Mouse (Mus musculus): ENCODE measurements around the gene Mdc1. TPM values are rescaled to one million over a fixed set of nuclear protein-coding genes. Genes with fewer than 3 reads are reported as not detected.
"Not testable (repeated sequence)": the region's sequence is repeated elsewhere in the genome, so short reads cannot be mapped to it uniquely, and the experiment has no call there.

Gene Mdc1
- polyA plus RNA-seq, 1 experiment from 2014 or later = 2.1 TPM

DNA sequence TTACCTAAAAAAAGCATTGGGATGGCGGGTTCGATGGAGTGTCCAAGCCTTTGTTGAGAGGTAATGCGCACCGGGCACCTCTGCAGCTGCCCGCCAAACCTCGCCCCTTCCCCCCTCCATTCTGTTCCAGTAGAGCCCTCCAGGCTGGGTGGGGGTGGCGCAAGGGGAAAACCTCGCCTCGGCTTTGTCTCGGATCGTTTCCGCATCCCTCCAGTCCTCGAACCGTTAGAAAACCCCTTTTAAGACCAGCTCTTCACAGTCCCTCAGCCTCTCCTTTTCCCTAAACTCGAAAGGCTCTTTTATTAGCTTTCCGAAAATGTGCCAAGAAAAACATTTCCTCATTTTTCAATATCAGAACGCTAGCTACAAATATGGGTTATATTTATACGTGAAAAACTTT lies 3.8 kb upstream of the Mdc1 start:
- WGBS = under 1% methylated on average over 18 of the region's 18 CpGs
- peaks cover 5% of the 10 kb centered on the region; the same call in 1 of the 2 replicates for H3K4me1 ChIP-seq (replicated peaks; ENCODE audit: control insufficient read depth, insufficient read depth)
- no peaks in the 10 kb centered on the region for H3K9me3 ChIP-seq (ENCODE audit: control insufficient read depth, low read length)
- H3K36me3 ChIP-seq (ENCODE audit: control insufficient read depth, insufficient read depth, low read length) = peaks cover 17% of the 10 kb centered on the region
- TF ChIP-seq EP300 (optimal IDR thresholded peaks at IDR 0.05) (no peak), CTCF (IDR thresholded peaks at IDR 0.05; ENCODE audit: low read depth) (0 out of 2 replicates have a peak, but pooled peaks have one; percentile 10)
- H3K27ac ChIP-seq (replicated peaks) = peak overlapping the region; percentile 91
- ATAC-seq (ENCODE audit: low FRiP score, low TSS enrichment) (no peak), DNase-seq (ENCODE audit: low spot score) (peak; percentile 62)
- H3K9ac ChIP-seq (ENCODE audit: low read length) = peak overlapping the region; percentile 74
- peak overlapping the region; percentile 81 for H3K4me2 ChIP-seq (replicated peaks; ENCODE audit: low read depth)
- peak overlapping the region; percentile 71 for H3K4me3 ChIP-seq (ENCODE audit: low read depth, low read length)
- H3K27me3 ChIP-seq (ENCODE audit: control insufficient read depth, insufficient read depth, low read length) = no peaks in the 10 kb centered on the region

DNA sequence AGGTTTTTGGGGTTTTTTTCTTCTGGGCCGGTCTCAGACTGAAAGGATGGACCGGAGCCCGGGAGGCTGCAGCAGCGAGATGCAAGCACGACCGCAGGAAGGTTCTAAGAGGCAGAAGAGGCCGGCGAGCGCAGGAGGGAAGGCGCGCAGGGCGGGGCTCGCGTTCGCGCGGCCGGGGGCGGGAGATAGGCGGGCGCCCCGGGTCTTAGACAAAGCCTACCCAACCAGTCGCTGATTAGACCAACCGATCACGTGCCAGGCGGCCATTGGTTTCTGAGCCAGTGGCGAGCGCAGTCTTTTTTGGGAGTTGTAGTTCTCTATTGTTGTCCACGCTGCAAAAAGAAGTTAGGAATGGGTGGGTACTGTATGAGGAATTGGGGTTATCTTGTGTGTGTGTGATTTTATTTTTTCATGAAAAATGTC lies 3.2 kb upstream of the Mdc1 start, which contains the start of gene Tubb5:
Gene Tubb5 (minus strand): TSS at position 185 of the 423 bp plus-strand sequence.
- DNase-seq (ENCODE audit: low spot score) = peak; percentile 97
- TF ChIP-seq CTCF (IDR thresholded peaks at IDR 0.05; ENCODE audit: low read depth) (0 out of 2 replicates have a peak, but pooled peaks have one; percentile 10), EP300 (optimal IDR thresholded peaks at IDR 0.05) (no peak)

DNA sequence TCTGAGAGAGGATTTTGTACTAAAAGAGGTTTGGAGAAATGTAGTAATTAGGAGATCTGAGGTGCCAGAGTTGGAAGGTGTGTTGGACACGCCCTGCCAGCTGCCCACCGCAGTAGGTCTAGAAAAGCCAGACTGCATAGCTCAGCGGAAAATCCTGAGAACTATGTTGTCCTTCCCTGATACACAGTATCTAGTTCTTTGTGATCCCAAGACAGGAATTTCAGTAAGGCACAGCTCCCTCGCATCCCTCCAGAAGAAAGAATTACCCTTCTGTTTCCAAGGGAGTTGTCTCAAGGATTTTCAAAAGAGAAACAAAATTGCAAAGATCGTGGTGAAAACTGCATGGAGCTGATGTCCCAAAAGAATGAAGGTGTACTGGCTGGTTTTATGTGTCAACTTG lies 2.7 kb upstream of the Mdc1 start:
- peak overlapping the region; percentile 78 for H3K27ac ChIP-seq (replicated peaks)
- 1% methylated on average over 5 of the region's 5 CpGs for WGBS

More for the DNA sequence above, 3.2 kb upstream of the Mdc1 start, which contains the start of gene Tubb5:
- Histone ChIP-seq H3K4me2 (replicated peaks; ENCODE audit: low read depth) (peak within 1 kb of the TSS; percentile 81), H3K36me3 (ENCODE audit: control insufficient read depth, insufficient read depth, low read length) (peaks cover 17% of the 10 kb centered on the region), H3K9me3 (ENCODE audit: control insufficient read depth, low read length) (no peaks in the 10 kb centered on the region), H3K4me1 (replicated peaks; ENCODE audit: control insufficient read depth, insufficient read depth) (peaks cover 5% of the 10 kb centered on the region; the same call in 1 of the 2 replicates), H3K27ac (replicated peaks) (peak within 1 kb of the TSS; percentile 91), H3K4me3 (ENCODE audit: low read depth, low read length) (peak within 1 kb of the TSS; percentile 71), H3K9ac (ENCODE audit: low read length) (peak within 1 kb of the TSS; percentile 74), H3K27me3 (ENCODE audit: control insufficient read depth, insufficient read depth, low read length) (no peaks in the 10 kb centered on the region)
- ATAC-seq (ENCODE audit: low FRiP score, low TSS enrichment) = peak; percentile 82
- WGBS = under 1% methylated on average over 29 of the region's 29 CpGs

GRCm38 (mm10) chr17:35839002-35839401 lies 2.3 kb upstream of the Mdc1 start:
- H3K4me3 ChIP-seq (ENCODE audit: low read depth, low read length); H3K27me3 ChIP-seq (ENCODE audit: control insufficient read depth, insufficient read depth, low read length); DNase-seq (ENCODE audit: low spot score); H3K9me3 ChIP-seq (ENCODE audit: control insufficient read depth, low read length); H3K4me1 ChIP-seq (replicated peaks; ENCODE audit: control insufficient read depth, insufficient read depth); ATAC-seq (ENCODE audit: low FRiP score, low TSS enrichment); H3K9ac ChIP-seq (ENCODE audit: low read length): not testable (repeated sequence)
- 46% methylated on average over 3 of the region's 3 CpGs for WGBS
- H3K36me3 ChIP-seq (ENCODE audit: control insufficient read depth, insufficient read depth, low read length) = peaks cover 14% of the 10 kb centered on the region
- H3K4me2 ChIP-seq (replicated peaks; ENCODE audit: low read depth) = peak overlapping the region; percentile 81
- peak overlapping the region; percentile 78 for H3K27ac ChIP-seq (replicated peaks)

More for the DNA sequence above, 2.7 kb upstream of the Mdc1 start:
- Histone ChIP-seq H3K4me1 (replicated peaks; ENCODE audit: control insufficient read depth, insufficient read depth) (peaks cover 5% of the 10 kb centered on the region; the same call in 1 of the 2 replicates), H3K9ac (ENCODE audit: low read length) (no peak overlapping the region), H3K4me2 (replicated peaks; ENCODE audit: low read depth) (peak overlapping the region; percentile 81), H3K27me3 (ENCODE audit: control insufficient read depth, insufficient read depth, low read length) (no peaks in the 10 kb centered on the region), H3K9me3 (ENCODE audit: control insufficient read depth, low read length) (no peaks in the 10 kb centered on the region), H3K36me3 (ENCODE audit: control insufficient read depth, insufficient read depth, low read length) (peaks cover 17% of the 10 kb centered on the region), H3K4me3 (ENCODE audit: low read depth, low read length) (peak overlapping the region; percentile 71)
- no peak for ATAC-seq (ENCODE audit: low FRiP score, low TSS enrichment)
- DNase-seq (ENCODE audit: low spot score) = no peak
- TF ChIP-seq CTCF (IDR thresholded peaks at IDR 0.05; ENCODE audit: low read depth) = no peak
- TF ChIP-seq EP300 (optimal IDR thresholded peaks at IDR 0.05) = no peak

DNA sequence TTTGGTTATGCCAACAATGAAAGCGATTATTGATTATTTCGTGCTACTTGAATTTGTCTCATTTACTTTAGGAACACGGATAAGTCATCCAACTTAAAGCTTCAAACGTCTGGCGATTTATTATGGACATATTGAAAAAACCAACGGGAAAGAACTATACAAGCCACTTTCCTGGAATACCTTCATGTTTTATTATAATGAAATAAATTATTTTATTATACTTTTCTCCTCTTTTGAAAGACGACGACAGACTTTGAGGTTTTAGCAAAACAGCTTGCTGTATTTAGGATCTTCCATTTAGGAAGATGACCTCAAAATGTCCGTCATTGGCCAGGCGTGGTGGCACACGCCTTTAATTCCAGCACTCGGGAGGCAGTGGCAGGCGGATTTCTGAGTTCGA lies 754 bp upstream of the Mdc1 start:
- no peak for TF ChIP-seq CTCF (IDR thresholded peaks at IDR 0.05; ENCODE audit: low read depth)
- no peak for TF ChIP-seq EP300 (optimal IDR thresholded peaks at IDR 0.05)
- WGBS = 52% methylated on average over 14 of the region's 14 CpGs
- Histone ChIP-seq H3K4me3 (ENCODE audit: low read depth, low read length) (peak overlapping the region; percentile 30), H3K4me2 (replicated peaks; ENCODE audit: low read depth) (peak overlapping the region; percentile 42), H3K4me1 (replicated peaks; ENCODE audit: control insufficient read depth, insufficient read depth) (peaks cover under 1% of the 10 kb centered on the region; the same call in 1 of the 2 replicates), H3K9ac (ENCODE audit: low read length) (0 out of 2 replicates have a peak overlapping the region, but pooled peaks have one; percentile 28), H3K27me3 (ENCODE audit: control insufficient read depth, insufficient read depth, low read length) (no peaks in the 10 kb centered on the region), H3K36me3 (ENCODE audit: control insufficient read depth, insufficient read depth, low read length) (peaks cover 4% of the 10 kb centered on the region; the same call in 1 of the 2 replicates), H3K9me3 (ENCODE audit: control insufficient read depth, low read length) (no peaks in the 10 kb centered on the region), H3K27ac (replicated peaks) (no peak overlapping the region)
- no peak for ATAC-seq (ENCODE audit: low FRiP score, low TSS enrichment)
- no peak for DNase-seq (ENCODE audit: low spot score)

DNA sequence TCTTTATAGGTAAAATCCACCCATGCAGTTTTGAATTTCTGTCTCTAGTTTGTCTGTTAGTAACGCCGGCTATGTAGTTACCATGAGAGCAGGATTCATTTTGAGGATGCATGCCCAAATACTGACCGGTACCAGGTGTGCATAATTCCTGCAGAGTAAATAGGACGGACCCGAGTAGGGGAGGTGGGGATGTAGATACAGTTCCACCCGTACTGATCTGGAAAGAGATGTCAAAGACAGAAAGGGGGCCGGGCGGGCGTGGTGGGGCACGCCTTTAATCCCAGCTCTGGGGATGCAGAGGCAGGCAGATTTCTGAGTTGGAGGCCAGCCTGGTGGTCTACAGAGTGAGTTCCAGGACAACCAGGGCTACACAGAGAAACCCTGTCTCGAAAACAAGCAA lies 691 bp downstream of the Mdc1 start:
- peak overlapping the region; percentile 64; the same call in 1 of the 2 replicates for H3K27ac ChIP-seq (replicated peaks)
- TF ChIP-seq EP300 (optimal IDR thresholded peaks at IDR 0.05) (peak; percentile 4), CTCF (IDR thresholded peaks at IDR 0.05; ENCODE audit: low read depth) (no peak)
- WGBS = 13% methylated on average over 11 of the region's 11 CpGs
- H3K9me3 ChIP-seq (ENCODE audit: control insufficient read depth, low read length) = no peaks in the 10 kb centered on the region
- ATAC-seq (ENCODE audit: low FRiP score, low TSS enrichment) (no peak), DNase-seq (ENCODE audit: low spot score) (no peak)
- peak overlapping the region; percentile 71 for H3K4me2 ChIP-seq (replicated peaks; ENCODE audit: low read depth)
- H3K4me3 ChIP-seq (ENCODE audit: low read depth, low read length) = peak overlapping the region; percentile 49
- peak overlapping the region; percentile 54 for H3K9ac ChIP-seq (ENCODE audit: low read length)
- H3K4me1 ChIP-seq (replicated peaks; ENCODE audit: control insufficient read depth, insufficient read depth) = no peaks in the 10 kb centered on the region; the same call in 1 of the 2 replicates
- peaks cover 3% of the 10 kb centered on the region; the same call in 1 of the 2 replicates for H3K36me3 ChIP-seq (ENCODE audit: control insufficient read depth, insufficient read depth, low read length)
- H3K27me3 ChIP-seq (ENCODE audit: control insufficient read depth, insufficient read depth, low read length) = no peaks in the 10 kb centered on the region

Data from stomach, postnatal 0 days (tissue).